Mouse (Mus musculus) kidney, postnatal 25 days (tissue): Measurements from ENCODE around the gene Nalcn.
"Not testable (repeated sequence)": the region's sequence is repeated elsewhere in the genome, so short reads cannot be mapped to it uniquely, and the experiment has no call there.

Experiments
- DNase-seq, 2 experiments: peaks; one replicate each; pipeline ENCODE4 v3.0.0; 2021; ENCODE audit warnings: mixed read lengths in 2 of 2

The Nalcn gene

DNA sequence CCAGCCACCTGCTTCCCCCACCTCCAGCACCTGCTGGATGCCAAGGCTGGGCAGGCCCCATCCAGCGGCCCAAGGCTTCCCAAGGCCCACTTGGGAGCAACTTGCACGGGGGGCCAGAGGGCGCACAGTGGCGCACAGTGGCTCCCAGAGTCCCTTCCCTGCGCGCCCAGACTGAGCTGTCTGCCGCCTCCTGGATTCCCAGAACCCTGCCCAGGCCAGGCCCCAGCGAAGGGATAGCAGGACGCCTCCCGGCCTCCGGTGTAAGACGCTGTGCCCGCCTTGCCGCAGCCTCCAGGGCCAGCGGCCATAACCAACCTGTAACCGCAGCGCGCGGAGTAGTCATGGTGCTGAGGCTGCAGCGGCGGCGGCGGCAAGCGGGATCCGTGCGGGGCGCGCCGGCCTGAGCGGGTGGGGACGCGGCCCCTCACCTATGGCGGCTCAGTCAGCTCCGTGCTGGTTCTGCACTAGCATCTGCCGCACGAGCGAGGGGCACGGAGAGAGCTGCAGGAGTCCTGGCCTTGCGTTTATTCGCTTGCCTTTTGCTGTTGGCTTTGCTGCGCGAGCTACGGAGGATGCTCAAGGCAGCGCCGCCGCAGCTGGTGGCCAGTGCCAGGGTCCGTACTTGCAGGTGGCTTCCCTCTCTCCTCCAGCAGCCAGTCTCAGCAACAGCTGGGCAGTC is at the start of gene Nalcn:
Nalcn (minus strand) TSS at position 644 of the 679 bp plus-strand sequence.
- peak in 1 of 2 experiments; percentile 37 for DNase-seq

DNA sequence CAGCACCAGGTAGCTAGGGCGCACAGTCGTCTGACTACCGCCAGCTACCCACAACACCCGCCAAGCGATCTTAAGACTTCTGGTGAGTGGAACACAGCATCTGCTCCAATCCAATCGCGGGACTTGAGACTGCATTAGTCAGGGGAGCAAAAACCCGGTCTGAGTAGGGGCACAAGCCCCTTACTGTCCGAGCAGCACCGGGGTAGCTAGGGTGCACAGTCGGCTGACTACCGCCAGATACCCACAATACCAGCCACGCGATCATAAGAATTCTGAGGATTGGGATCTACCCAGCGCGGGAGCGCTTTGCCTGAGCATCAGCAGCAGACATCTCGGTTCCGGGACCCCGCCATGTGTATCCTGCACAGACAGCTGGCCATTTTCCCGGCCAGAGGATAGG is 44.1 kb upstream of the Nalcn start:
- DNase-seq, result not testable (repeated sequence)

DNA sequence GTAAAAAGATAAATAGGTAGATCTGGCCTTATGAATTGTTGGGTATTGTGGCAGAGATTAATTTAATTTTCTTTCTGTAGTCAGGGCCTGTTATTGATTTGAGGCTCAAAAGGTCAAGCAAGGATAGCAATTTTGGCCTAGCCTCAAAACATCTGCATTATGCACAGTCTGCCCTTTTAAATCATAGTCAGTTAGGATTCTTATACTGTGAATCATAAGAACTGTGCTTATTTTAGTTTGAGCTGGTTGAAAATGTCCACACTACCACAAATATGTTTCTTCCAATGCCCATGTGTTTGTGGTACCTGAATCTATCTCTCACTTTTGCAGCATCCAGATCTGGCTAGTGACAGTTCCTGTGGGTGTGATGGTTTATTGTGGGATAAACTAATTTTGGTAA is 37.5 kb upstream of the Nalcn start:
- no peak for DNase-seq

DNA sequence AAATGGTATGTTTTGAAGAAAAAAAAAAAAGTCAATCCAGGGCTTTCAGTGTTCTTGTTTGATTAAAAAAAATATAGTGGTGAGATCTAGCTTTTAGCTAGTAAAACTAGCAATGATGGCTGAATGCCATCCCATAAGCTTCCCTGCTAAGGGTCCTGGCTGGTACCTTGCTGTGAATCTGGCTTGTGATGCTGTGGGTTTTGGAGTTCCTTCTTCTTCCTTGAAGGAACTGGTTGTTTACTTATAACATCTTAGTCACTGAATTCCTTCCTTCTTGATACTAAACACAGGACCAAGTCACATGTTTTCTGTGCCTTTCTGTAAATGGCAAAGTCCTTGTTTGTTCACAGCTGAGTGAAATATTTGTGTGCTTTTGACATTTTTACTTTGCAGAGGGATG is 36.3 kb upstream of the Nalcn start:
- DNase-seq, result no peak

DNA sequence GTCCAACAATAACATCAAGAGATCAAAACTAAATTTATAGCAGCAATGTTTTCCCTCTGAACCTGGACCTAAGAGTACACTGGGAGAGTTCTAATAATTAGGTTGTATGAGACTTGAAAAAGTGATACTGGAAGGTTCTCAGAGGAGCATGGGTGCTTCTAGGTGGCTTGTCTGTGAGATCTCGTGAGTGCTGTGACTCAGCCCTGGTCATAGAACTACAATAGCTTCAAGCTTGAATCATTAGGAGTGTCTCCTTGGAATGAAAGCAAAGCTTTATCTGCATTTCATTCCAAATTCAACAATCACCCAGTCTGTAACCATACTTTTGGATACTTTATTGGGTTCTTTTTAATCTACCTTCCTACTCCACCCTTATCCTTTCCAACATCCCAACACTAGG is 35.4 kb upstream of the Nalcn start:
- DNase-seq, result no peak

DNA sequence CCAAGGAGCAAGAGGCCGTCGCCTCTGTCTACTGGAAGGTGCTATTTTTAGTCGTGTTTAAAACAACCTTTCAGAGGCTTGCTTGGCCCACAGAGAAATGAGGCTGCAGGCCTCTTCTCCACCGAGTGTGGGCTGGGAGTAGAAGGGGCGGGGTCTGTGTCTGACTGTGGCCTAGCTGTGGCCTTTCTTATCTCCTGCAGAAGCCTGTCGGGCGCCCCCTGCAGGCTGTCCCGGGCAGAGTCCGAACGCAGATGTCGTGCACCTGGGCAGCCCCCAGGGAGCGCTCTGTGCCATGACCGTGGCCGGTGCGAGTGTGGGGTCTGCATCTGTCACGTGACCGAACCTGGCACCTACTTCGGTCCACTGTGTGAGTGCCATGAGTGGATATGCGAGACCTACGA is 34.1 kb upstream of the Nalcn start:
- peak; percentile 8 to 49 for DNase-seq

DNA sequence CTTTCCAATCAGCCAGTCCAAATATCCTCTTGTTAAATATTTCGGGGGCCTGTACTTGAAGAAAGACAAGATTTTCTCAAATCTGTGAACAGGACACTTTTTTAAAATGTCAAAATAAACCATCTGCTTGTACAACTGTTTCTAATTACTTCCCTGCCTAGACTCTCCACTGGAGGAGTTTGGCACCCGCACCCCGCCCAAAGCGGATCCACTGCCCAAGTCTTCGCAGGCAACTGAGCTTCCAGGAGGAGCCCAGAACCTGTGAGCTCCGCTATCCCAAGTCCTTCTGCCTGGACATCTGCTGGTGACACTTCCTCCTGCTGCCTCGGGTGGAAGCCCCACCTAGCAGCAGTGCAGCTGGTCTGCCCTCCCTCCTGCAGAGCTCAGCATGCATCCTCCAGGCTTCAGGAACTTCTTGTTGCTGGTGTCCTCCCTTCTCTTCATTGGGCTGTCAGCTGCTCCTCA is 33.0 kb upstream of the Nalcn start, which contains the start of gene Itgbl1:
Itgbl1 (plus strand) TSS at position 51 of the 465 bp plus-strand sequence.
- peak in 1 of 2 experiments; percentile 19 for DNase-seq

DNA sequence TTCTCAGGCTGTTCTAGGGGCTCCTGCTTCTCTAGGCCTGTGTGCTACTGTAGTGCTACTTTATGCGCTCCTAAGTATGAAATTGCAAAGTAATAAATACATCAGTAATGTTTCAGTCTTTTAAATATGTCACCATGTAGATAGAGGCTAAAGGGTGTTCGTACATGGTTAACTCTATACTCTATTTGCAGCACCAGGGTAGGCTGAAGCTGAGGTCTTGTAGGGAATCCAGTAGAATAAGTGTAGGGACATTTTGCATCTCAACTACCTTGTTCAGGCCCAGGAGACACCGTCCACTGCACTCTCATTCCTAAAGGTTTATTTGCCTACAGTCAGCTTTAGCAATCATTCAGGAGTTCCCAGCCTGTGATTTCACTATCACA is 227 bp upstream of the Nalcn start:
- no peak for DNase-seq

DNA sequence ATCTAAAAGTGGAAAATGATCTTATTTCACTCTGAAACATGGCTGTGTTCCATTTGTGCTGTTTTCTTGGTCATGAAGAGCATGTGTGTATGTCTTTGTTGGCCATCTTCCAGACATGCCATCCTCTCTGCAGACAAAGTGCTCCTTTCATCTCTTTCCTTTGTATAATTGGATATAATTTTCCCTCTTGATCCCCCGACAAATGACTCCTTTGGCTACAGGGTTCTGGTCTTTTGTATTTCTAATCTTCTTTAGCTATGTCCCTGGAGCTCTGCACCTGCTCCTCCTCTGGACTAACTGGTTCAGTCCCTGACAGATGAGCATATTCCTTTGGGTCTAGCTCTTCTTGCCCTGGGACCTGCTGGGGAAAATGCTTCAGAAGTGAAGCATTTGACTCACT is 4.0 kb downstream of the Nalcn start:
- no peak for DNase-seq

DNA sequence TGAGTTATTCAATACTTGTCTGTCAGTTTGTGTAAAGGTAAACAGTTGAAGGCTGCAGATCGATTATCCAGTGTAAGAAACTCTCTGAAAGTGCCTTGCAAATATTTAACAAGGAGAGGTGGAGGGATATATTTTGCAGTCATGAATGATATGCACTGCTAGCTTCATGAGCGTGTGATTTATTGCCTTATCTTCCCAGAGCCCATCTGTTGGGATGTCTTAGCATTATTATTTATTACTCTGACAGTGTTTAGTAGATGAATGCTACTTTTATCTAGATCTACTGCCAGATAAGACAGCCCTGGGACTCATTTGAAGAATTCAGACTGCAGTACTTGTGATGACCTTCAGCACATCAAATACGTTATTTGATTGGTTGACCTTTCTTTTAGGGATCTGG is 31.7 kb downstream of the Nalcn start:
- DNase-seq, result no peak

DNA sequence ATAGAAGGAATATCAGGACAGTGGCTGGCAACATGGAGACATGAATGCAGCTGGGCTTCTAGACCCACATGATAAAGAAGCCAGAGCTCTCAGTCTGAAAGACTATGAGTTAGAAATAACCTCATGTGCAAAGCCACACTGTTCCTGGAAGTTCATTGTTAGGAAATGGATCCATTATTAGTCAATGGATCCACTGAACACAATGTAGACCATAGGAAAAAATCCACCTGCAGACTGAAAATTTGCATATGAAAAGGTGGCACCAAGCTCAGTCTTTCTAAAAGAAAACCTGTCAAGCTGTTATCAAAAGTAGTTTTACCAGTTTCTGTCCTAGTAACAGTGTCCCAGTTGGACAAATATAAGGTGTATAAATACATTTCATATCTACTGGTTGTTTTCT is 39.5 kb downstream of the Nalcn start:
- no peak for DNase-seq

DNA sequence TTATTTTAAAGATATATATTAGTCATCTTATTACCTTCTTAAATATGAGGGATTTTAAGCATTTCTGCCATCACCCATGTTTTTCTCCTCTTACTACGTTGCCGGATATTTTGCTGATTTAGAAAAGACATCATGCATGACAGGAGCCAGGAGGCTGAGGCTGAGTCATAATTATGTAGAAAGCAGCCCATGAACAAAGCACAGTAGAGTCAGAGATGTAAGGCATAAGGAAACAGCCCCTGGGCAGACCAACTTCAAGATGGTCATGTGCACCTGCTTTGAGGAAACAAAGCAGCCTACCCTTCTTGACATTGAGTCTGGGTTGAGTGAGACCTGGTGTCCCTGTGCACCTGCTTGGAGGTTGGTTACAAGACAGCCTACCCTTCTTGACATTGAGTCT is 44.5 kb downstream of the Nalcn start:
- no peak for DNase-seq

DNA sequence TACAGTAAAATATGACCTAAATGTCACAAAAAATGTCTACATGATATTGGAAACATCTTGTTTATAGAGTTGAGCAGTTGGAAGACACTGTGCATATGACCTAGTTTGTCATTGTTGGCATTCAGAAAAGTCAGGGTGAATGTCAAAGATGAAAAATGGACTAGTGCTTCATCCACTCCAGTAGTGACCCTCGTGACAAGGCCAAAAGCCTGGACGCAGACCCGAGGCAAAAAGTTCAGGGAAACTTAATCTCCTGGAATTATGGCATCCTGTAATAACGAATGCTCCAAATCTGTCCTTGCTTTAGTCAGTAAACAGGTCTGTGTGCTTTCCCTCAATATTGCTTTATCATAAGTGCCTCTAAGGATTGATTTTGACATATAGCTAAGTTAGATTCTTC is 51.6 kb downstream of the Nalcn start:
- DNase-seq, result no peak

DNA sequence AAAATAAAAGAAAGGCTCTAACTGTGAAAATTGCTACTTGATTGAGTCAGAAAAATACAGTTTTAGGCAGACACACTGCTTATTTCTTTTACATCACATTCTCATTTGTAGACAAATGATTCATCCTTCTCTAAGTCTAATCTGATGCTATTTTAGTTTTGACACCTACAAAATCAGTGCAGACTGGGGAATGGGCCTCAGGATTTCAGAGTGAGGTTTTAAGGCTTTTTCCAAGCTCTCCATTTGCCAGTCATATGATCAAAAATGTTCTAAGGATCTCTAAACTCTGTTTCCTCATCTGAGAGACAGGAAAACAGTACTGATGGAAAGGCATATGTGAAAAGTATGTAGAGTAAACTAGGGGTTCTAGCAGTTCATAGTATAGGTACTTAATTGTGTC is 52.0 kb downstream of the Nalcn start:
- no peak for DNase-seq

DNA sequence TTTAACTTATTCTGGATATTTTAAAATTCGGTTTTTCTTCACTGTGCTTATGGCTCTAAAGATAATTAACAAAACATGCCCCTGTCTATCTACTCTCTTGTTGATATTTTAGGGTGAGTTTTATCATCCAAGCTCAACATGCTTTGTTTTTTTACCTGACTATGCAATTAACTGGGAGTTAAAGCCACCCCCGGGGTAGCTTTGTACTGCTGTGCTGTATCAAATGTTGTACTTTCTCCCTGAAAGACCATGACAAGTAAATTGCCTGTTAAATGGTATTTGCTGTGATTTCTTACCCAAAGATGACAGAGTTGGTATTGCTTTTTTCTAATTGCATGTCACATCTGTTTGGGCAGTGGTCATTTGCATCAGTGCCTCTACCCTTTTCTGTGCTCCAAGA is 60.3 kb downstream of the Nalcn start:
- DNase-seq, result no peak

DNA sequence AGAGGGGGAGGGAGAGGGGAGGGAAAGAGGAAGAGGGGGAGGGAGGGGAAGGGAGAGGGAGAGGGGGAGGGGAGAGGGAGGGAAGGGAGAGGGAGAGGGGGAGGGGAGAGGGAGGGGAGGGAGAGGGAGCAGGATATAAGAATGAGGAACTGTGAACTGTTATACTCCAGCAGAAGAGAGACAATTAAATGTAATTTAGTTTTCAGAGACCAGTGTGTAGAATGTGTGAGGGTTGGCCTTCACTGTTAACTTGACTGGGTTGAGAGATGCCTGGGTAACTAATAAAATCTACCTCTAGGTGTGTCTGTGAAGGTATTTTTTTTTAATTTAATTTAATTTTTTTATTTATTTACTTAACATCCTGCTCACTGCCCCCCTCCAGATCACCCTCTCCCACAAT is 71.4 kb downstream of the Nalcn start:
- DNase-seq, result no peak

DNA sequence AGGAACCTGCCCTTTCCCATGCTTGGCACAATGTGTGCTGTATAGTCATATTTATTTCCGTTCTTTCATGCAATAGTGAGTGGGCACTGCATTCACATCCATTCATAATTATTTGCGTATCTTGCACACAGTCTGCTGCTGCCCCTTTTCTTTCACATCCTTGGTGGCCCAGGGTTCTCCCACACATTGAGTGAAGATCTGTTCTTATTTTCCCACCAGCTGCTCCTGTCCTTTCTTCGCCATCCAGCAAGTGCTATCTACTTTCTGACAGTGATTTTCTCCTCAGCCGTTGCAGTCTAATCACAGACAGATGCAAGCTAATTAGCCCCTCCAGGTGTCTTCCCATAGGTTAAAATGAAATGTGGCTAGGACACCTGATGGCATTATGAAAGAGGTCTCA is 72.0 kb downstream of the Nalcn start:
- no peak for DNase-seq

DNA sequence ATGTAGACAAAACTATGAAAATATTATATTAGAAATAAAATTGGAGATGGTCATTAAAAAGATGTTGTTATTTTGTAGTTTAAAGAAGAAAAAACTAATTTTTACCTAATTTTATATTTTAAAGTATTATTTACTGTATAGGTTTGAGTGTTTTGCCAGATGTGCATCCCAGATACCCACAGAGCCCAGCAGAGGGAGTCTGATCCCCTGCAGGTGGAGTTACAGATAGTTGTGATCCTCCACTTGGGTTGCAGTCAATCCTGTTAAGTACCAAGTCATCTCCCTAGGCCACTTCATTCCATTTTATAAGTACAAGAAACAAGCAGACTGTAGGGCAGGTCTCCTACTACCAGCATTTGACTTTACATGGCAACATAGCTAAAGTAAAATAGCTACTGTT is 84.6 kb downstream of the Nalcn start:
- no peak for DNase-seq

DNA sequence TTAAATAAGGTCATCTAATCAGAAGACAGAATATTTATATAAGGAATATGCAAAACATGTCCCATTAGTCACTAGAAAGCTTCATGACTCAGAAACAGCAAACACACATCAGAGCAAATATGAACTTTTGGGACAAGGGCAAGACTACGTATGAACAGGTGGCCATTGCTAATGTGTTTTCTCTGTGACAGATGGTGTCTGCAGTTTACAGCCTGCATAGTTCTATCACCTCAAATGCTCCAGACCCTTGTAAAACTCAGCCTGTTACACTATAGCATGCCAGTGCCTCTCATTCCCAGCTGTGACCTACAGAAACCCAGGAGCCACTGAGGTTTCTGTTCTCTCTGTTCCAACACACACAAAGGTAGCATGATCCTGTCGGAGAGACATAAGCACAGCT is 91.3 kb downstream of the Nalcn start:
- DNase-seq, result no peak

DNA sequence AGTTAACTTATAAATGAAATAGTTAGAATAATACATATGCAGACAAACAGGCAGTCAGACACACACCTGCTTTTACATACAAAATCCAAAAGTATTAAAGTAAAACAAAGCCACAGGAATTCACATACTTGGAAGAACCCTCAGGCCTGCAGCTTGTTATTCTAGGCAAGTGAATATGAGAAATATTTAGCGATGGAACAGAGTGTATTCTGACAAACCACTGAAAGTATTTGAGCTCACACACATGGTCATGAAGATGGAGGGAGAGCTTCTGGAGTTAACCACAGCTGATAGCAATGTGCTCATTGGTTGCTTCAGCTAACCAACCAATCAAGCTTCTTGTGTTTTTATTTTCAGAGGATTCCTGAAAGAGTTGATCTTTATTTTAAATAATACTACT is 93.9 kb downstream of the Nalcn start:
- no peak for DNase-seq

DNA sequence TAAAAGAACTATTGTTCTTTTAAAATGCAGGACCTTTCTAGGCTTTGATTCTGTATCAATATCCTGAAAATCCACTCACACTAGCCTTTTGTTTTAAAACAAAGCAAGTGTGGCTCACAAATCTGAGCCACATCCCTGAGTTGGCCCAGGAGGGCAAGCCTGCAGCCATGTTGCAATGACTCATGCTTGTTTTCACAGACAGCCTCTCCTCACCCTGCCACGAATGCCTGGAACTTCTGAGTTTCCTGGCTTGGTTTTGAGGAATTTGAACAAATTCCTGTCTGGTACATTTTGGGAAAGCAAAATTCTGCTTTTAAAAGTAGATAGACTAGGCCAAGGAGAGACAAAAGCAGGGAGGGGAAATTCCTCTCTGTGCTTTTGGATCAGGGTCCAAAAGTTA is 95.7 kb downstream of the Nalcn start:
- no peak for DNase-seq

DNA sequence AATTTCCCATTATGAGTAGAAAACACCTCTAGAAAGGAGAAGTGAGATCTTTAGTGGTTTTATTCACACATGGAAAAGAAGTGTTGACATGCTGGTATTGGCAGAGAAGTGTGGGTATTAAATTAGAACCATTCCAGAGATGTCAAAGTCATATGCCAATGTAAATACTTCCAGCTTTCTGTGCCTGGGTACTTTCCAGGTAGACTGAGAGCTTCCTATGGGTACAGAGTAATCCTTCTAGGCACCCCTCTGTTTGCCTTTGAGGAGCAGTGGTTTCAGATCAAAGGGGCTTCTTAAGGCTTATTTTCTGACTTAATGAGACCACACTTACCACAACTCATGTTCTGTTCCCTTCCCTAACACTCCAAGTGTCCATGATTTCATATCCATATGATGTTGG is 97.8 kb downstream of the Nalcn start:
- no peak for DNase-seq

DNA sequence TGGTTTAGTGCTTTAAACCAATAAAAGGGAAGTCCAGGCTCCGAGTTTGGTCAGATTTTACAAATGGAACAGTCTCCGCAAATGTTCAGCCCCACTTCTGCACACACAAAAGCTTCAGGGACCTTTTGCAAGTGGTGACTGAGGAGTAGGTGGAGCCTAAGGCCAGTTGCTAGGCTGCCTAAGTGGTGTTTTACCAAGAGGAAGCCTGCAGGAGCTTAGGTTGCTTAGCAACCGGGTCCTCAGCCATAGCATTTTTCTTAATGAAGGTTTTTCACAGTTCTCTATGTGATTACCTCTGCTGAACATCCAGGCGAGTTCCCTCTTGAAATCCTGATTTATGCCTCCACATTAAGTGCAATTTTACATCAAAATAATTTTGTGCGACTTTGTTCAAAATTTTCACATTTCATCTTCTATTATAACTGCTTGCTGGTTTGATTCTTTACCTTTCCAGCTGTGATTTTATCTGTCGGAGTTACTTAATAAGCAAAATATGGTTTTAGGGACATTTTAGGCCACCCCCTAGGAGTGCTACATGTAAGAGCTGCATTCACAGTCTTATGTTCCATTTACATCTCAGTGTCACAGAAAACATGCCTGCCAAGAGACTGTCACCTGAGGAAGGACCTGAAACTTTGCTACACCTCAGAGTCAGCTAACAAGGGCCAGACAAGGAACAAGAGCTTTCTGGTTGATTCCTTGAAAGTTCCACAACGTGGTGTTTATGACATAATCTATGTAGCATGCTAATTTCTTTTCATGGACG is 113.4 kb downstream of the Nalcn start:
- no peak for DNase-seq

DNA sequence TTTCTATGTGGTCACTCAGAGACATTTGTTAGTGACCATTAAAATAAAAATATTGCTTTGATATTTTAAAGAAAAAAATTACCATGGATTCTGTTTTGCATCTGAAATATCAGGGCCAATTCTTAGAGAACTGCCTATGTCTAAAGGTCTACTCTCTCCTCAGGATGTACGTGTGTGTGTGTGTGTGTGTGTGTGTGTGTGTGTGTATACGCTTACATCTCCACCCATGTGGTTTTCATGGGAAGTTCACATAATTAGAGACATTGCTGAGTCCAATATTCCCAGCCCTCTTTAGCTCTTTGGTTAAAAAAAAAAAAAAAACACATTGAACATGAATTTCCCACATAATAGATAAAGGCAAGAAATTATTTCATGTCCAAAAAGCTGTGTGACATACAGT is 114.0 kb downstream of the Nalcn start:
- no peak for DNase-seq

DNA sequence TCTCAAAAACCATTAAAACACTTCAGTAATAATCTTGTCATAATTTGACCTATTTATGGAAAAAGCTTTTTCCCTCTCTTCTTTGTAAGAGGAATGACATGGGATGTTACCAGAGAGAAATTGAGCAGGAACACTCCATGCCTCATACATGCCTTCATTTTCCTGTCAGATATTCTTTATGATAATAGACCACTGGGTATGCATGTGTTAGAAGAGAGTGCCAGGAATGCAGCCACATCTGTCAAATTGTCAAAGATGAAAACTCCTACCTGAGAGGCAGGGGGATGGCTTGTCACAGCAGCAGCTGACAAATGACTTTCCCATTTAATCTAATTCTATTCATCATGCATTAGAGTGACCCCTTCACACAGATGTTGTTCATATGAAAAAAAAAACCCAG is 131.4 kb downstream of the Nalcn start:
- DNase-seq, result no peak
